Mouse (Mus musculus) frontal cortex, adult (tissue): ENCODE measurements around the gene Bbip1.
"Not testable (repeated sequence)": the region's sequence is repeated elsewhere in the genome, so short reads cannot be mapped to it uniquely, and the experiment has no call there.

Experiments
- ATAC-seq: cut with Nextera tagmentation; 2 replicates; pipeline ENCODE4 v1.9.2; 2017; ENCODE audit warnings: mild to moderate bottlenecking, moderate library complexity, mixed read lengths; ENCODE audit not compliant: low TSS enrichment

Gene Bbip1

DNA sequence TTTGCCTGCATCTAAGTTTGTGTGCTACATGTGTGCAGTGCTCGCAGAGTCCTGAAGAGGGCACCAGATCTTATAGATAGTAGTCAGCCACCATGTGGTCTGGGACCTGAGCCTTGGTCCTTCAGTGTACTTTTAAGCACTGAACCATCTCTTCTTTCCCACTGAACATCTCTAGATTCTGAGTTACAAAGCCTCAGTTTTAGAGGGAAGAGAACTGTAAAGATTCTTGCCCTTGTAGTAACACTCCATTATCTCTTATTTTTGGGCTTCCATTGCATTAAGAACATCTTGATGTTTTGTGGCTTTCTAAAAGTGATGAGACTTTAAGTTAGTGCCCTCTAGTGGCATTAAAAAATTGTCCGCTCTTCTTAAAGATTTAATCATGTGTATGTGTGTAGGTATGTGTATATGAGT is 19.1 kb downstream of the Bbip1 start:
- ATAC-seq: peak; percentile 6; the same call in 1 of the 2 replicates

DNA sequence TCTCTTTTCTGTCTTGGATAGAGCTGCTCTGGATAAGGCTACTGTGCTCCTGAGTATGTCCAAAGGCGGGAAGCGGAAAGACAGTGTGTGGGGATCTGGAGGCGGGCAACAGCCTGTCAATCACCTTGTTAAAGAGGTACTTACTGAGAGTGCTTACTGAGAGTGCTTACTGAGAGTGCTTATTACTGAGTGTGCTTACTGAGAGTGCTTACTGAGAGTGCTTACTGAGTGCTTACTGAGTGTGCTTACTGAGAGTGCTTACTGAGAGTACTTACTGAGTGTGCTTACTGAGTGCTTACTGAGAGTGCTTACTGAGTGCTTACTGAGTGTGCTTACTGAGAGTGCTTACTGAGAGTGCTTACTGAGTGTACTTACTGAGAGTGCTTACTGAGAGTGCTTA is 22.4 kb downstream of the Bbip1 start:
- not testable (repeated sequence) for ATAC-seq

DNA sequence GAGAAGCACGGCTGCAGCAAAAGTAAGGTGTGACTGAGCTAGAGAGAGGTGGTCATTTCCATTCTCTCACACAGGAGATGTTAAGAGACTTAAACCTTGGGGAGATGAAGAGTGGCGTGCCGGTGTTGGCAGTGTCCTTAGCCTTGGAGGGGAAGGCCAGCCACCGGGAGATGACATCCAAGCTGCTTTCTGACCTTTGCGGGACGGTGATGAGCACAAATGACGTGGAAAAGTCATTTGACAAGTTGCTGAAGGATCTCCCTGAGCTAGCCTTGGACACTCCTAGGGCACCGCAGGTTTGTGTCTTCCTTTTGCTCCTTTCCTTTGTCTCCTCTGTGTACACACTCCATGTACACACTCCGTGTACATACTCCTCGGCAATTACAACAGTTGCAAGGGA is 24.9 kb downstream of the Bbip1 start:
- no peak for ATAC-seq

DNA sequence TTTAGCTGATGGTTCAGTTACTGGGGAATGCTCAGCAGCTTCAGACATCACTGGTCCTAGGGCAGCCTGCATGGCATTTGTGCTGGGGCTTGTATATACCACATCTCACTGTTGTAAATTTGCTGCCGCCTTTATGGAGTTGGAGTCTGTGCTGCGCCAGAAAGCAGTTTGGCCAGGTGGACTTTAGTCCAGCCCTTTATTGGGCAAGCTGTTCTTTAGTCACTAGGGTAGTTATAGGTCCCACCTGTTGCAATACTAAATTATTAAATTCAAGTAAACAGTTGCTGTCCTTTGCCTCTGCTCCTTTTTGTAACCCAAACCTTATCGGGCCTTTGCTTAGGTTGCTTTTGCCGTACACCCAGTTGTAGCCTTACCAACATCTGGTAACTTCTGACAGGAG is 29.5 kb downstream of the Bbip1 start:
- ATAC-seq: no peak

DNA sequence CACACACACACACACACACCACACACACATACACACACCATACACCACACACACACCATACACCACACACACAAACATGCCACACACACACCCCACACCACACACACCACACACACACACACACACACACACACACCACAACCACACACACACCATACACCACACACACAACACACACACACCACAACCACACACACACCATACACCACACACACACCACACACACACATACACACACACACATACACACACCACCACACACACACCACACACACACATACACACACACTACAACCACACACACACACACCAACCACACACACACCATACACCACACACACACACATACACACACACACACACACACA is 37.7 kb downstream of the Bbip1 start:
- ATAC-seq: not testable (repeated sequence)

DNA sequence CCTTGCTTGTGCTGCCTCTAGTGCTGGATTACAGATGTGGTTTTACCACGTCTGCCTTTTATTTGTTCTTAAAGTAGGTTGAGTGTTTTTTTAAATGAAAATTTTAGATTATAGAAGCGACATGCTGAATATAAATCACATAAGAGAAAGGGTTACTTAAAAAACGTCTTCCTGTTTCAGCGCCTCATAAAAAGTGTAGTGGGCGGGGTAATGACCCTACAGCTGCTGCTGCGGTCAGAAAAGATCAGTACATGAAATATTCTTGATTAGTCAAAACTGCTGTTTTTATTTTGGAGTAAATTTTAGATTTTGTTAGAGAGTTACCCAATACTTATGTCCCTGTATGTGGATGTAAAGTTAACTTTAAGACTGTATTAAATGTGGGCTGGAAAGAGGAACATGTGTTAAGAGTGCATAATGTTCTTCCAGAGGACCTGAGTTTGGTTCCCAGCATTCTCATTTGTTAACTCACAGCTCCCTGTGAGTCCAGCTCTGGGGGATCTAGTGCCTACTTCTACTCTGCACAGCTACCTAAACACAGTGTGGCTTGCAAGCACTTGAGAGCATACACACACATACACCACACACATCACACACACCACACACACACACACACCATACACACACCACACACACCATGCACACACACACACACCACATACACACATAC is 38.3 kb downstream of the Bbip1 start:
- no peak for ATAC-seq

DNA sequence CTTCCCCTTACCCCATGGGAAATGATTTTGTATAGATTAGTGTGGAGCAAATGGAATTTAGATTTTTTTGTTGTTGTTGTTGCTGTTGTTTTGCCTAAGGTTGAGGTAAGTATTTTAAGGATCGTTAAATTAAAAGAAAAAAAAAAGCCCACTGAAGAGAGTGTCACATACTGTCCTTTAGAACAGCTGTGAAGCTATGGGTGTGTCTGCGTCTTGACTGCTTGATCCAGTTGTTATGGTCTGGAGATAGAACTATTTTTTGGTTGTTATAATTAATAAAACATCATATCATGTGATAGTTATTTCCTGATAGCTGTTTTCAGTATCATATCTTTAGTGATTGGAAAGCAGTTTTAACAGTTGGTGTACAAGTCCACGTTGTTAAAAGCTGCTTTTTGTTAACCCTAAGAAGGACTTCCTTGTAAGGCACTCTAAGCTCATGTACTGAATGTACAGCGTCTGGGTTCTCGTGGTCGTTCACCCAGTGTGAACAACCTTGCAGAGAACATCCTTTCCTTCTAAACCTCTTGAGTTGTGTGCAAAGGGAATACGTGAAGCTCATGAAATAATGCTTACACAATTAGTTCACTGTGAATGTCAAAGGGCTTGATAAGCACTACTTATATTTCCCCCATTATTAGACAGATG is 39.5 kb downstream of the Bbip1 start:
- no peak for ATAC-seq

DNA sequence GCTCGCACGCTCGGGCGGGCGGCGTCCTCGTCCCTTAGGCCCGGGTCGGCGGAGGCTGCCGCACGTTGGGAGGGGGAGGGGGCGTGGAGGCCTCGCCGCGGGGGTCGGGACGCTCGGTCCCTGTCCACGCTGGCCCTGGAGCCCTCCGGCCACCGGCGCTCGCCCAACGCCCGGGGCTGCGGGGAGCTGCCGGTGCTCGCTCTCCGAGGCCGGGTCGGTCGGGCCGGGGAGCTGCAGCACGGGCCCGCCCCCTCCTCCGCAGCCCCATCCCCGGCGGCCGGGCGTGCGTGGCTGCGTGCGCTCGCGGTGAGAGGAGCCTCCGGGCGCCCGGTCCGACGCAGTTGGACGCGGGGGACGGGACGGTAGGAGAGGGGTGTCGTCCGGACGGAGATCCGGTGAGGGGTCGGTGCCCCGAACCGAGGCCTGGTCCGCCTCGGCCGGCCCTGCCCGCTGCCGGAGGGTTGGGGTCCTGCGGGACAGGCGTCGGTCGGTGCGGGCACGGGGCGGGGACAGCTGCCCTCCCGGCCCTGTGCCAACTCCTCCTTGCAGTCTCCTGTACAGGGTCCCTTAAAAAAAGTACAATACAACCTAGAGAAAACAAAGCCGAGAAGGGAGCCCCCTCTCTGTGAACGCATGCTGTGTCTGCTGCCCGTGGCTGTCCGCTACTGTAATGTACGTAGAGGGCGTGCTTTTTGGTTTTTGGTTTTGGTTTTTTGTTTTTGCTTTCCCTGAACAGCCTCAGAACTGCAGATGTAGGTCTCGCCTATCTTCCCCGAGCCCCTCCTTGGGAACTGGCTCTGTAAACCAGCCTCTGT is 40.7 kb downstream of the Bbip1 start:
- peak; percentile 38 for ATAC-seq

DNA sequence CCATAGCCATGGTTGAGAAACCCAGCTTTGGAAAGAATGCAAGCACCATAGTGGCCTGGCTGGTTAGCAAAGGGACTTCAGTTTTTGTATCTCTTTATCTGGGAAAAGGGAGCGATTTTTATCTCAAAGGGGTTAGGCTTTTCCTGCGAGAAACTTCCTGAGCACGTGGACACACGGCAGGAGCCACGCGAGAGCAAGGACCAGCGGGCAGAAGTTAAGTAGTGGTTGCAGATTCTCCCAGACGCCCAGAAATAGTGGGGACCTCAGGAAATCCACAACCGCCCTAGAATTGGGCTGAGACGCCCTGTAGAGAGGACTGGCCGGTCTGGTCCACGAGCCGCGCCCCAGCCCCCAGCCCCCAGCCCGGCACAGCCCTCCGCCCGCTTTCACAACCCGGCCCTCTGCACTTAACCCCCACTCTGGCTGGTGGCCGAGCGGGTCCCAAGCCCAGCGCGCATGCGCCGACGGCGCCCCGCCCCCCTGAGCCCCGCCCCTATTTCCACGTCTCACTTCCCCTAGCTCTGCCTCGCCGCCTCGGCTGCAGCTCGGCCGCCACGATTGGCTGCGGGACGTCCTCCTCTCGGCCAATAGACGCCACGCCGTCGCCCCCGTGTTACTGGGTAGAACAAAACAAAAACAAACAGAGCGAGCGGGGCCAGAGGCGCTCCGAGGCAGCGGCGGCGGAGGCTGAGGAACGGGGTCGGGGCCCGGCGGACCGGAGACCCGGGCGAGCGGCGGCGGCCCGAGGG is 41.5 kb downstream of the Bbip1 start:
- ATAC-seq: peak; percentile 90

DNA sequence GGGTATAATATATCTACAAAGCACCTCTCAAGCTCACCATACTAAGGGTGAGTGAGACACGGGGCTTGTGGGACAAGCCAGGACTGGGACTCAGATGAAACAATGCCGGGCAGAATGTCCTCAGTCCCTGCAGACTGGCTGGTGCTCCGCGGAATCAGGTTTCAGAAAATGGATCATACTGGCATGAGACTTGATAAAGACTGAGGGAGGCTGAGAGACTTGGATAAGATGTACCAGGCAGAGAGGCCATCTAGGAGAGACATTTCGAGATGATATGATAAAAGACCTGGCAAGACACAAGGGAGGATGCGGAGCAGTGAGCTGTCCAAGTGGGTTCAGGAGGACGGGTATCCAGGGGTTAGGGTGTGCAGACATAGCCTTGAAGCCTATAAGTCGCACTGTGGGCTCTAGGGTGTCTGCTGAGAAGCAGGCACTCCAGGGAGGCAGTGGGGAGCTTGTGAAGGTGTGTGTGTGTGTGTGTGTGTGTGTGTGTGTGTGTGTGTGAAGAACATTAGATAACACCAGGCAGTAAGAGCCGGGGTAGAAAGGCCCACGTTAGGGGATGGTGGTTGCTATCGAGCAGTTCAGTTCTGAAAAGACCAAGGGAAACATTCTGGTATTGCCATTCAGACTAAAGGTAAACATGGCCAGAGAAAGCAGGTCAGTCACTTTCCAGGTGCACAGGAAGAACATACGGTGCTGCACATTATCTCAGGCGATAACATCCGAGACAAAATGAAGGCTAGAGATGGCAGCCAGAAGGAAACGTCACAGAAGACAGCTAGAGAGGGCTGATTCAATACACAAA is 42.3 kb downstream of the Bbip1 start:
- ATAC-seq: no peak; the same call in 1 of the 2 replicates

DNA sequence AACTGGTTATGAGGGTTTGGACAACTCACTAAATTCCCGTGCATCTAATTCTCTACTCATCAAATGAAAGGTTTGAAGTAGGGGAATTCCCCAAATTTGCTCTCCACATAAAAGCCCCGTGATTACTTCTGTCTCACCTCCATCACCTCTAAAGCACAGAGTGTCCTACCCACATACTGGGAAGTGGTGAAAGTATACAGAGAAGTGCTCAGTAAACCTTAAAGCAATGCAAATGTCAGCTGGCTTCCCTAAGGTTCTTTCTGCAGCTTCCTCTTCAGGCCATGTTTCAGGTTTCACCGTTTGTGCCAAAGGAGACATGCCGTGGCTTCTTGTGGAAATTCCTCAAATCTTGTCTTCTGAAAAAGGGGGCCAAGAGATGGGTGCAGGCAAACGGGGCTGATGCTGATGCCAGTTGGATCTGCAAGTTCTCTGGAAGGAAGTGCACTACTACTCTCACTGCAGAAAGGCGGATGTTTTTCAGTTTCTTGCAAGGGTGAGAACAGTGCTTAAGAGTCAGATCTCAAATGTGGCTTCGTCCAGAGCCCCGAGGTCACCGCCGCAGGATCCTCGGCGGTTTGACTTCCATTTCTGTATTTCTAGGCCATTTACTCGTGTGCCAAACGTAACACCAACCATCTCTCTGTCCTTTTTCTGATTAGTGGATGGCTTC is 44.4 kb downstream of the Bbip1 start:
- ATAC-seq: no peak

DNA sequence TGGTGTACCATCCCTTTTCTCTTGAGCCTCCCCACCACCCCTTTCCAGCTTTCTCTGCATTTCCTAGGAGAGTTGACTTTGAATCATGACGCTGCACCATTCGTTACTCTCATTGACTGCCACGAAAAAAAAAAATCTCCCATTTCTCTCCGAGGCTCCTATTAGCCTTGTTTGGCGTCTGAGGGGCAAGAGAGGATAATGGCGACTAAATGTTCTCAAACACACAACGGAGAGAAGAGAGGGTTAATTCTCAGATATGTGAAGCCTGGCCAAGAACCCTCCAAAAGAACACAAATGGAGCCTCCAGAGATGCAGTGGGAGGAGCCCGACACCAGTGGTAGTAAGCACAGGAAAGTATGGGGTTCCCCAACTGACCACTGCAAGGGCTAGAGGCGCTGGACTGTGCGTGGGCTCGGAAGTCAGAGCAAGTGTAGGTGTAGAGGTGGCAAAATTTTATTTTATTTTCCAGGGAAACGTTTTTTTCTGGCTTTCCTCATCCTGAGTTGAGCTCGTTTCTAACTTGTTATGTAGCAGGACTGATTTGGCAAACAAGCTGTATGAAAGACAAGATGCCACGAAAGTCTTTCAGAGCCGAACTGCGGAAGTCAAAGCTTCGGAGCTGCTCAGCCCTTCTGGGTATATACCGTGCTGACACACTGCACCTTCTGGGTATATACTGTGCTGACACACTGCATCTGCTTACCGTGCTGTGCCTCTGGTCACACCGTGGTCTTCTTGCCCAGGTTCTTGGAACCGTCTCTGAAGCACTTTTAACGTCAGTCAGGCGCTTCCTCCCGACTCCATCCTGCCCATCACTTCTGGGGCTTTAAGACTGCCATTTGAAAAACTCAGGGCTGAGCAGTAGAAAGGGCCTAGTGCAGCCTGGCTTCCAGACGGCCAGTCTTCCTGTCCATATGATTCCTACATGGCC is 45.2 kb downstream of the Bbip1 start:
- ATAC-seq: peak; percentile 3; the same call in 1 of the 2 replicates

DNA sequence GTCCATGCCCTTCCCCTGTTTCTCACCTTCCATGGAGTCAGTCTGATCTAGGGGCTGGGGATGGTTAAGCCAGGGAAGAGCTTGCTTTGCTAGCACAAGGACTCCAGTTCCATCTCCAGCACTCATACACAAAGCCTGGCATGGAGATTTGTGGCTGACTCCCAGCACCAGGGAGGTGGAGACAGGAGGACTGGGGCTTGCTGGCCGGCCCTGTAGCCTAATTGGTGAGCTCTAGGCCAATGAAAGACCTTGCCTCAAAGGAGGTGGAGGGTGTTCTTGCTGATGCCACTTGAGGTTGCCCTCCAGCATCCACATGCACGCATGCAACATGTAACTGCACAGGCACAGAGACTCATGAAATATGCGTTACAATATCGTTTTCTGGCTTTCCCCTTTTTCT is 45.9 kb downstream of the Bbip1 start:
- ATAC-seq: no peak

DNA sequence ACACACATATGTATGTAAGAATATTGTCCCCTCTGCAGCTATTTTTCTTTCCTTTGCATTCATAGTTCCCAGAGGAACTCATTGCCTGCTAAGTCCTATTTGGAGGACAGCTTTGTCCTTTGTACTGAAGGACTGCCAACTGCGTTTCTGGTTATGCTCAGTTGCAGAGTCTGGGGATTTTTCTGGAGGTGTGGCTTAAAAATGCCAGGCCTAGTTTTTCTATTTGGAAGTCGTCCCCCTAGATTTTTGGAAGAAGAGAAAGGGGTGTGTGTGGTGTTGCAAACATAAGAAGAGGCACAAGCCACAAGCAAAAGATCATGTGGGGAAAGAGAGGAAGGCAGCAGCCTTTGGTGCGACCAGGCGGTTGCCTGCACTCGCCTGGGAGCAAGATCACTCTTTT is 46.4 kb downstream of the Bbip1 start:
- peak; percentile 29; the same call in 1 of the 2 replicates for ATAC-seq

DNA sequence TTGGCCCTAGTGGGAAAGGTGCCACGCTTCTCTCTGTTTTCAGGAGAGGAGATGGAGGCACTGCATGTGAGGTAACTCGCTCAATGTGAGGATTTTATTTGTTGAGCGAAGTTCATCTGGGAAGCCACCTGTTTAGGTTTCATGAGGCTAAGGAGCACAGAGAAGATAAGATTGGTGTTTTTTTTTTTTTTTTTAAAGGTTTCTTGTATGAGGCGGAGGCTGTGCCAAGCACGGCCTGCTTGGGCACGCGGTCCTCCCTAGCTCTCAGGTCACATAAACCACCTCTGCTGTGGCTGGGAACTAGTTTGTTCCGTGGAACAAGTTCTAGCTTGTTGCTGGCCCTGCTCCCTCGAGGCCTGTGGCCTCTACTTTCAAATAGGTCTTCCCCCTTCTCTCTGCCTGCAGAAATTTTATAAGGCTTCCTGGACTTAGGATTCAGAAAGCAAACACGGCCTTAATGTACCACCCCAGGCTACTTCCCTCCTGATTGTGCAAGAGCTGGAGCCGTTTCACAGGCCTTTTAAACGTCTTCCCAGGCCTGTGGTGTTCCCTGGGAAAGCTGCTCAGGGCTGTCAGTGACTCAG is 49.8 kb downstream of the Bbip1 start:
- no peak for ATAC-seq

DNA sequence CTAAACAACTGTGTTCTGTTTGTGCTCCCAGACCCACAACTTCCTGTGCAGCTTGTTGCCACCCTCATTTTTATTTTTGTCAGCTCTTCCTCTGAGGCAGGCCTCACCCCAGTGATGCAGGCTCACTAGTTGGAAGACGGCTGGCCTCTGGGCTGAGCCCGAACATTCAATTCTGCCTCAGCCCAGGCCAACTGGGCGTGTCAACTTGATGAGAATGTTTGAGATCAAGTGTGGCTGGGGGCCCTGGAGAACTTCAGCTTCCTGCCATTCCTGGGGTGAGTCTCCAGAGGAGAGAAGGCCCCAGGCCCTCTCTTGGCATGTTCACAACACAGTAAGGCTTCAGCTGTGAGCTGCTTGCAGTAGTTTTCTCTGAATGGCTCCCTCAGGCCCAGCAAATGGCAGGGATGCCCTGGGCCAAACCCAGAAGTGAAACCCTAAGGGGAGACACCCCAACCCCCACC is 50.7 kb downstream of the Bbip1 start:
- no peak for ATAC-seq

DNA sequence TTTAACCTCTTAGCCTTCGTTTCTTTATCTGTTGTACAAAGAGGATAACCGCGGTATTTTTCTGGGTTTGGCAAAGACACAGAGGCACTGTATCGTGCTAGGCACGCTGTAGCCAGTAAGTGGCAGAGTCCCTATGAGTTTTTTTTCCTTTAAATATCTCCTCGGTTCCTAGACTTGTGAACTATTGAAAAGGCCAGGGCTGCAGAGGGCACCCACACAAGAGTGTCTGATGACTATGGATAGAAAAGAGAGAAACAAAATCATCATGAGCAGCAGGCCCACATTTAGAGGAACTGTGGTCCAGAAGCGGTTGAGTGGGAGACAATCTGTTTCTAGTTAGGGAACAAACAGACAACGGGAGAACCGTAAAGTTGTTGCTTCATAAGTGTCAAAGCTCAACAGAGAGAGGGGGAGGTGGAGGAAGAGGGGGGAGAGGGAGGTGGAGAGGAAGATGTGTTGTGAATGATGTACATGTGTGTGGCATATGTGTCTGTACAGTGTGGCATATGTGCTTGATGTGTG is 51.5 kb downstream of the Bbip1 start:
- ATAC-seq: peak; percentile 31; the same call in 1 of the 2 replicates

DNA sequence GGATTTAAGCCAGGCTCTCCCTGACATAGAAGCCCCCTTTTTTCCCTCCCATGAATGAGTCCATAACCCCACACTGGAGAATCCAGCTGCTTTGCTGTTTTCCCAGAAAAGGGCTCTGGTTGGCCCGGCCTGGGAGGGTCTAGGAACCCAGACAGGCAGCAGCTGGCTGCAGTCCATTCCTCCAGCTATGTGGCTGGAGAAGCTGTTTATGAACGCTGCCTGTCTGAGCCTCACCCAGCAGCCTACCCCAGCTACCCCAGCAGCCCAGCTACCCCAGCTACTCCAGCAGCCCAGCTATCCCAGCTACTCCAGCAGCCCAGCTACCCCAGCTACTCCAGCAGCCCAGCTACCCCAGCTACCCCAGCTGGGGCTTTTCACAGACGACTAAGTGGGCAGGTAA is 52.4 kb downstream of the Bbip1 start, which contains the start of gene Pdcd4:
TSS of gene Pdcd4 (plus strand) at position 171 of the 400 bp plus-strand sequence.
- no peak for ATAC-seq

DNA sequence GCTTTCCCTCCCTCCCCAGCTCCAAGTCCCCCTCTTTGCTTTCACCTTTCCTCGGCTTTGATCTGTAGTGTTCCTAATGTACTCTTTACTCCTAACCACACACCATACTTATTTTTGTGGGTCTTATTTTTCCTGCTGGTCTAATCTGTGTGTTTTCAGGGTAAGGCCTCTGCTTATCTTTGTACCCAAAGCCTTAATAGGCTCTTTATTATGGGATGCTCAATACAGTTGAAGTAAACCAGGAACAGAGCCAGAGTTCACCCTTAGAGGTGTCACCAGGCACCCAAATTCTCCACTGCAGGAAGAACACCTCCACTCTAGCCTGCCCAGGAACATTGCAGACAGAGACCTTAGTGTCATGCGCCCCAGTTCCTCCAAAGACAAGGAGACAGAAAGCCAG is 52.9 kb downstream of the Bbip1 start:
- ATAC-seq: no peak
